In the genomic region with DNA sequence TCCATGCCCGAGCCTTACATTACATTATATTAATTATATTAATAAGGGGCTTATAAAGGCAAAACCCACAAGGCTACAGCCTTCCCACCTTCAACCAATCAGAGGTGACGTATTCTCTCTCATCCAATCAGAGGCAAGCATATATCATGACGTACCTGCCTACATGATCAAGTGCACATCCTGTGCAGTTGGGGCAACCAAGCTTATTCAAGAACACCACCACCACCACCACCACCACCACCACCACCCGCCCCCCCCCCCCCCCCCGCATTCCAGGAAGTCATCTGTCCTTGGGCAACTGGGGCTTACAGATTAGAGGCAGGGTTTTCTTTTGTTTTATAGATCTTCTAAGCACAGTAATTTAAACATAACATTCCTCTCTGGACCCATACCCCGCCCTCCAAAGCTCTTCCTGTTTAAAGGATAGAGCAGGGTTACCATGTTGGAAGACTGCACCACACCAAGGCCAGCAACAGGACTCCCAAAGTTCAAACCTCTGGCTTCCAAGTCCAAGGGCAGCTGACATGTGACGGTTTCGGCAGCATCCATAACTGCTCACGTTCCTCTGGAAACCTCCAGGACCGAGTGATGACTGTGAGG, we compare ENCODE assay signal across 25 mouse cellular contexts.
"Had no signal": no experiment of that assay in that cellular context is flagged by ENCODE, and none has a peak within 500 bp of the region (broad histone marks: within the 10 kb centered on the region; RNA-seq: fewer than 3 reads in every experiment).

No protein-coding gene starts in this region.

- H3K27ac ChIP-seq: heart, adult 2 months; heart, embryonic 13.5 days; heart, embryonic 15.5 days; hindbrain, embryonic 13.5 days; hindbrain, embryonic 15.5 days; hindbrain, postnatal 0 days; layer of hippocampus, adult 2 months; left cerebral cortex, adult 2 months; limb, embryonic 10.5 days; limb, embryonic 12.5 days had no signal

- ATAC-seq: hindbrain, postnatal 0 days; intestine, embryonic 16.5 days had no signal

- H3K9me3 ChIP-seq: heart, embryonic 15.5 days; hindbrain, embryonic 13.5 days; hindbrain, embryonic 15.5 days; limb, embryonic 10.5 days had no signal

- H3K9ac ChIP-seq: heart, embryonic 13.5 days; heart, embryonic 15.5 days; hindbrain, embryonic 13.5 days; hindbrain, embryonic 15.5 days; limb, embryonic 12.5 days had no signal

- H3K4me1 ChIP-seq: heart, embryonic 13.5 days; heart, embryonic 15.5 days; hindbrain, embryonic 15.5 days had no signal

- H3K36me3 ChIP-seq: heart, embryonic 13.5 days; heart, embryonic 15.5 days; hindbrain, embryonic 13.5 days; hindbrain, embryonic 15.5 days; limb, embryonic 10.5 days; limb, embryonic 12.5 days had no signal

- DNase-seq: gastrocnemius, postnatal 14 days; gastrocnemius, postnatal 36 days; heart, adult 11 months; heart, adult 2 months; heart, postnatal 14 days; heart, postnatal 36 days; kidney, adult 11 months; kidney, adult 2 months; kidney, adult 9 months; kidney, postnatal 10 days; kidney, postnatal 25 days; kidney, postnatal 4 days; liver had no signal

- H3K4me3 ChIP-seq: heart, adult 2 months; heart, embryonic 13.5 days; heart, embryonic 15.5 days; hindbrain, embryonic 13.5 days; hindbrain, embryonic 15.5 days; layer of hippocampus, adult 2 months; left cerebral cortex, adult 2 months; limb, embryonic 10.5 days; limb, embryonic 12.5 days had no signal

- H3K4me2 ChIP-seq: heart, embryonic 11.5 days; heart, embryonic 13.5 days; heart, embryonic 15.5 days; hindbrain, embryonic 13.5 days; hindbrain, embryonic 15.5 days; limb, embryonic 12.5 days; liver, embryonic 11.5 days had no signal
